Mouse (Mus musculus): ENCODE data around the gene Stat2. TPM values are rescaled to one million over a fixed set of nuclear protein-coding genes. Genes with fewer than 3 reads are reported as not detected.
"Not testable (repeated sequence)": the region's sequence is repeated elsewhere in the genome, so short reads cannot be mapped to it uniquely, and the experiment has no call there.

Gene Stat2
- polyA plus RNA-seq, 1 experiment = 8.1 TPM

GRCm38 (mm10) chr10:128315578-128315977 lies 45.2 kb downstream of the Stat2 start:
- Histone ChIP-seq H3K36me3 (replicated peaks; ENCODE audit: low read length) (peaks cover 97% of the 10 kb centered on the region), H3K4me1 (peaks cover 15% of the 10 kb centered on the region)
- no peak for TF ChIP-seq FLI1 (IDR thresholded peaks at IDR 0.05; ENCODE audit: low read length)
- TF ChIP-seq GATA1 (IDR thresholded peaks at IDR 0.05; ENCODE audit: borderline replicate concordance, low read length) = no peak

DNA sequence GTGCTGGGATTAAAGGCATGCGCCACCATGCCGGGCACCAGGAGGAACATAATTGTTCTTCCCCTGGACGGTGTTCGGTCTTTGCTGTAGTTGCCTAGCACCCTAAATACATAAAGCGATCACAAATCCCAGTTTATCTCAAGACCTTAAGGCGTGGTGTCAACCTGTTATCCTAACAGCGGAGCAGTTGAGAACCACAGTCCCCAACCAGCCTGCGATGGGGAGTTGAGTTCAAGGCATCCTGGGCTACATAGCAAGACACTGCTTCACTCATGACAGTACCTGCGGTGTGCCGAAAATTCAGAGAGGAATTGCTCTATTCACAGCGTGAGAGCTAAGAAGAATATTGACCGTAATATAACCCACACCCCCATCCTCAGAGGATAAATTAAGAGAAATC lies 51.3 kb downstream of the Stat2 start:
- peaks cover 22% of the 10 kb centered on the region for H3K4me1 ChIP-seq
- no peaks in the 10 kb centered on the region for H3K9me3 ChIP-seq
- H3K36me3 ChIP-seq (replicated peaks; ENCODE audit: low read length) = peaks cover 62% of the 10 kb centered on the region
- no peak for TF ChIP-seq GATA1 (IDR thresholded peaks at IDR 0.05; ENCODE audit: borderline replicate concordance, low read length)
- TF ChIP-seq FLI1 (IDR thresholded peaks at IDR 0.05; ENCODE audit: low read length) = no peak
- no peaks in the 10 kb centered on the region for H3K27me3 ChIP-seq (replicated peaks)
- H3K4me3 ChIP-seq (replicated peaks) = peak overlapping the region; percentile 95

More at GRCm38 (mm10) chr10:128315578-128315977, 45.2 kb downstream of the Stat2 start:
- H3K27me3 ChIP-seq (replicated peaks) = no peaks in the 10 kb centered on the region
- H3K4me3 ChIP-seq (replicated peaks) = no peak overlapping the region
- H3K9me3 ChIP-seq = no peaks in the 10 kb centered on the region

DNA sequence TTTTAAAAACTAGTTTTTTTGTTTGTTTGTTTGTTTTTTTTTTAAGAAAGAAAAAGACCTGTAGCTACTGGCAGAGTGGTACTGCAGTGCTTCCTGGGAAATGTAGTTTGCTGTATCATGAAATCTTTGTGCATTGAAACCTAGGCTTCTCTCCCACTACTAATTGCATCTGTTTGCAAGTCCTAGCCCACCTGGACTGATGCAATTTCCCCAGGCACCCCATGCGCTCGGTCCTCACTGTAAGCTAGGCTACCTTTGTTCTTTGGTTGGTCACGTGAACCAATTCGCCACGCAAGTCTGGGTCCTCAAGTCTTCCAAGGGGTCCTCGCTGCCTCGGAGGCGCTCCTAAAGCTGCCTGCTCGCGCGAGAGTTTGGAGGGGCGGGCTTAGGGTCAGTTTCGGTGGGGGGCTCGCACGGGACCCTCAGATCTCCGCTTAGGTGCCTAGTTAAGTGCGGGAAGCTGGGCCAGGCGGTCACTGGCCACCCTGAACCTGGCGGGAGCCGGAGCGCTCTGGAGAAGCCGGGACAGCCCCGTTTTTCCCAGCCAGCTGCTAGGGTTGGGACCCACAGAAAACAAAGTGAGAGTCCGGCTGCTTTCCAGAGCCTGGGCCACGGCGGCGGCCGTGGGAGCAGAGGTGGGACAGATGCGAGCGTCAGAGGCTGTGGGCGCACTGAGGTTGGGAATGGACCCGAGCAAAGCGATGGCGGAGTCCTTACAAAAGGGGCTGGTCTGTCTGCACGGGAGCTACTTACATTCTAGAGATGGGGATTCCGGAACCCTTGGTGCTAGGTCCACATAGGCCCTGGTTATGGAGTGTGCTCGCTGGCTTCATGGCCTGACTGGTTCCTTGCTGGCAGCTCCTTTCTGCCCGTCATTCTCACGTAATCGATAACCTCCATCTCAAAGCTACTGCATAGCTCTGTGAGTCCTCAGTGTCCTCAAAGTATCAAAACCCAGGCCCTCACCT lies 52.1 kb downstream of the Stat2 start, which contains the start of gene Cnpy2:
Gene Cnpy2 (plus strand): TSS at position 319 of the 968 bp plus-strand sequence.
- H3K36me3 ChIP-seq (replicated peaks; ENCODE audit: low read length) = peaks cover 62% of the 10 kb centered on the region
- TF ChIP-seq GATA1 (IDR thresholded peaks at IDR 0.05; ENCODE audit: borderline replicate concordance, low read length) = no peak
- TF ChIP-seq FLI1 (IDR thresholded peaks at IDR 0.05; ENCODE audit: low read length) = no peak
- H3K4me3 ChIP-seq (replicated peaks) = peak within 1 kb of the TSS; percentile 95
- peaks cover 22% of the 10 kb centered on the region for H3K4me1 ChIP-seq
- no peaks in the 10 kb centered on the region for H3K9me3 ChIP-seq
- H3K27me3 ChIP-seq (replicated peaks) = no peaks in the 10 kb centered on the region

- peaks cover 22% of the 10 kb centered on the region for H3K4me1 ChIP-seq
- H3K4me3 ChIP-seq (replicated peaks) = peak overlapping the region; percentile 95
- no peaks in the 10 kb centered on the region for H3K27me3 ChIP-seq (replicated peaks)
- H3K9me3 ChIP-seq = no peaks in the 10 kb centered on the region
- peaks cover 61% of the 10 kb centered on the region for H3K36me3 ChIP-seq (replicated peaks; ENCODE audit: low read length)
- no peak for TF ChIP-seq GATA1 (IDR thresholded peaks at IDR 0.05; ENCODE audit: borderline replicate concordance, low read length)
- no peak for TF ChIP-seq FLI1 (IDR thresholded peaks at IDR 0.05; ENCODE audit: low read length)
These were observed 53.2 kb downstream of the Stat2 start for GRCm38 (mm10) chr10:128323516-128323915.

GRCm38 (mm10) chr10:128326825-128327224 lies 56.5 kb downstream of the Stat2 start:
- Histone ChIP-seq H3K36me3 (replicated peaks; ENCODE audit: low read length) (peaks cover 45% of the 10 kb centered on the region), H3K4me3 (replicated peaks) (no peak overlapping the region), H3K4me1 (peaks cover 35% of the 10 kb centered on the region), H3K27me3 (replicated peaks) (no peaks in the 10 kb centered on the region), H3K9me3 (no peaks in the 10 kb centered on the region)
- TF ChIP-seq GATA1 (IDR thresholded peaks at IDR 0.05; ENCODE audit: borderline replicate concordance, low read length) (no peak), FLI1 (IDR thresholded peaks at IDR 0.05; ENCODE audit: low read length) (no peak)

- H3K4me1 ChIP-seq = peaks cover 38% of the 10 kb centered on the region
- H3K27me3 ChIP-seq (replicated peaks) = no peaks in the 10 kb centered on the region
- H3K36me3 ChIP-seq (replicated peaks; ENCODE audit: low read length) = peaks cover 45% of the 10 kb centered on the region
- no peak overlapping the region for H3K4me3 ChIP-seq (replicated peaks)
- TF ChIP-seq FLI1 (IDR thresholded peaks at IDR 0.05; ENCODE audit: low read length) = no peak
- TF ChIP-seq GATA1 (IDR thresholded peaks at IDR 0.05; ENCODE audit: borderline replicate concordance, low read length) = no peak
- no peaks in the 10 kb centered on the region for H3K9me3 ChIP-seq
These were observed 57.3 kb downstream of the Stat2 start for GRCm38 (mm10) chr10:128327610-128328009.

DNA sequence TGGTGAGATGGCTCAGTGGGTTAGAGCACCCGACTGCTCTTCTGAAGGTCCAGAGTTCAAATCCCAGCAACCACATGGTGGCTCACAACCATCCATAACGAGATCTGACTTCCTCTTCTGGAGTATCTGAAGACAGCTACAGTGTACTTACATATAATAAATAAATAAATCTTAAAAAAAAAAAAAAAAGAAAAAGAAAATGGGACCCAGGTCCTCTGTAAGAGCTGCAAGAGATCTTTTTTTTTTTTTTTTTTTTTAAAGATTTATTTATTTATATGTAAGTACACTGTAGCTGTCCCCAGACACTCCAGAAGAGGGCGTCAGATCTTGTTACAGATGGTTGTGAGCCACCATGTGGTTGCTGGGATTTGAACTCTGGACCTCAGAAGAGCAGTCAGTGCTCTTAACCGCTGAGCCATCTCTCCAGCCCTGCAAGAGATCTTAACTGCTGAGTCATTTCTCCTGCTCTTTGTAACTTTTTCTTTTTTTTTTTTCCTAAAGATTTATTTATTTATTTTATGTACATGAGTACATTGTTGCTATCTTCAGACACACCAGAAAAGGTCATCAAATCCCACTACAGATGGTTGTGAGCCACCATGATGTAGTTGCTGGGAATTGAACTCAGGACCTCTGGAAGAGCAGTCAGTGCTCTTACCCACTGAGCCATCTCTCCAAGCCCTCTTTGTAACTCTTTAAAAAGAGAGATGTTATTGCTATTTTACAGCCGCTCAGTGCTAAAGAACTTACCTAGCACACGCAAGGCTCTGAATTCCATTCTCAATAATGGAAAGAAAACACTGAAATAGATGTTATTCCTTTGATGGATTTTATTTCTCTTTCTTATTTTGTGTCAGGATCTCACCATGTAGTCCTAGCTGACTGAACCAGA lies 62.2 kb downstream of the Stat2 start:
- H3K36me3 ChIP-seq (replicated peaks; ENCODE audit: low read length) = peaks cover 17% of the 10 kb centered on the region
- not testable (repeated sequence) for H3K27me3 ChIP-seq (replicated peaks); H3K4me3 ChIP-seq (replicated peaks); H3K9me3 ChIP-seq
- peaks cover 43% of the 10 kb centered on the region for H3K4me1 ChIP-seq

- H3K36me3 ChIP-seq (replicated peaks; ENCODE audit: low read length) = no peaks in the 10 kb centered on the region
- H3K4me3 ChIP-seq (replicated peaks) = no peak overlapping the region
- no peak for TF ChIP-seq GATA1 (IDR thresholded peaks at IDR 0.05; ENCODE audit: borderline replicate concordance, low read length)
- no peak for TF ChIP-seq FLI1 (IDR thresholded peaks at IDR 0.05; ENCODE audit: low read length)
- peaks cover 60% of the 10 kb centered on the region for H3K4me1 ChIP-seq
- H3K27me3 ChIP-seq (replicated peaks) = no peaks in the 10 kb centered on the region
- no peaks in the 10 kb centered on the region for H3K9me3 ChIP-seq
These were observed 65.2 kb downstream of the Stat2 start for GRCm38 (mm10) chr10:128335582-128335981.

GRCm38 (mm10) chr10:128336195-128336594 lies 65.8 kb downstream of the Stat2 start:
- Histone ChIP-seq H3K9me3 (no peaks in the 10 kb centered on the region), H3K4me3 (replicated peaks) (no peak overlapping the region), H3K36me3 (replicated peaks; ENCODE audit: low read length) (peaks cover 2% of the 10 kb centered on the region), H3K4me1 (peaks cover 61% of the 10 kb centered on the region), H3K27me3 (replicated peaks) (no peaks in the 10 kb centered on the region)
- TF ChIP-seq GATA1 (IDR thresholded peaks at IDR 0.05; ENCODE audit: borderline replicate concordance, low read length) = no peak
- TF ChIP-seq FLI1 (IDR thresholded peaks at IDR 0.05; ENCODE audit: low read length) = no peak

Measured in megakaryocyte, embryonic 14.5 days (primary cell).